Mouse (Mus musculus) ovary, postnatal 36 days (tissue): ENCODE results near the gene Bmpr2.

ENCODE experiments used
- DNase-seq: peaks from one replicate; pipeline ENCODE4 v3.0.0; 2022; ENCODE audit warnings: low spot score, mixed read lengths

Bmpr2 gene

GRCm38 (mm10) chr1:59797865-59798264, 34.7 kb downstream of the Bmpr2 start:
- no peak for DNase-seq

- no peak for DNase-seq
These were observed 41.2 kb downstream of the Bmpr2 start for GRCm38 (mm10) chr1:59804363-59804762.

- DNase-seq: no peak
These were observed 46.7 kb downstream of the Bmpr2 start for GRCm38 (mm10) chr1:59809921-59810320.

- no peak for DNase-seq
These were observed 49.6 kb downstream of the Bmpr2 start for GRCm38 (mm10) chr1:59812782-59813181.

- DNase-seq: no peak
These were observed 62.2 kb downstream of the Bmpr2 start for GRCm38 (mm10) chr1:59825421-59825820.

DNA sequence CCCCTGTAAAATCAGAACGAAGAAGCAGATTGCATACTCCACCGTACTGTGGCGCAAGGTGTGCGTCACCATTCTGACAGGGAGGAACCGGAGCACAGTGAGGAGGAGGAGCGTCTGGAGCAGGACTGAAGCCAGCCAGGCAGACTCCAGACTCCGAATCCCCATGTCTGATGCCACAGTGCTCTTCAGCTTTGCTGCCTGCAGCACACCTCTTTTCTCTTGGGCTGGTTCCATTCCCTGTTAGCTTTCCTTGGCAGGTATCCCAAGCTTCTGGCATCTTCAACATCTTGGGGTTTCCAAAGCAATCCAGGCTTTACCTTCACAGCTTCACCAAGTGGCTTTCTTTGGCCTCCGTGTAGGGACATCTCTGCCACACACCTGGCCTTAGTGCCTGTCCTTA, 63.4 kb downstream of the Bmpr2 start:
- no peak for DNase-seq

GRCm38 (mm10) chr1:59829410-59829809, 66.2 kb downstream of the Bmpr2 start:
- no peak for DNase-seq

DNA sequence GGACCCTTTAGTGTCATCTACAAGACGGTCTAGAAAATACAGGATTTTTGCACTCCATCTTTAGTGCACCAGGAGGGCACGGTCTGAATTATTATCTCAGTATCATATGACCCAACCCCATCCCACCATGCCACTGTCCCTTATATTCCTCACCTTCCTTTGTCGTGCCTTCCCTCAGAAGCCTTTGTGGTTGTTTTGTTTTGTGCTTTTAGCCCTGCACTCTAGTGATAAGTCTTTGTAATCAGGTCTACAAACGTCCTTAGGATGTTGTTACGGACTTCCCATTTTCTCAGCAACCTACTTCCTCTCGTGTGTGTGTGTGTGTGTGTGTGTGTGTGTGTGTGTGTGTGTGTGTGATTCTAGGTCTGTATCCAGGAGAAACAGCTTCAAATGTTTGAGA, 67.0 kb downstream of the Bmpr2 start:
- DNase-seq: no peak

GRCm38 (mm10) chr1:59833723-59834122, 70.5 kb downstream of the Bmpr2 start:
- DNase-seq: no peak

DNA sequence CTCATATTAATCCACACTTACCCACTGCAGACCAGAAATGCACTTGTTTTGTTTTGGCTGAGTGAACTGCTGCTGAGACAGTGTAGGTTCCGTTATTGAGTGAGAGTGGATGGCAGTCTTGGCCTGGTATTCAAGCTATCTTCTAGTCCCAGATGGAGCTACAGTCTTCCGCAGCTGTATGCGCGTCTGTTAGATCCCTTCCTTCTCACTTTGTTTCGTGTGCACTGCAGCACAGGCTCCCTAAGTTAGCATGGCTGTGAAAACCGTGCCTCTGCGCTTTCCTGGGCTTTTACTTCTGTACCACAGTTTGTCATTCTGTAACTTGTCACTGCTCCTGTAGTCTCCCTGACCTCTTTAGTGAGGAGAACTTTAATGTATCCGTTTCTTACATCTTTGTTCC, 85.1 kb downstream of the Bmpr2 start:
- no peak for DNase-seq

DNA sequence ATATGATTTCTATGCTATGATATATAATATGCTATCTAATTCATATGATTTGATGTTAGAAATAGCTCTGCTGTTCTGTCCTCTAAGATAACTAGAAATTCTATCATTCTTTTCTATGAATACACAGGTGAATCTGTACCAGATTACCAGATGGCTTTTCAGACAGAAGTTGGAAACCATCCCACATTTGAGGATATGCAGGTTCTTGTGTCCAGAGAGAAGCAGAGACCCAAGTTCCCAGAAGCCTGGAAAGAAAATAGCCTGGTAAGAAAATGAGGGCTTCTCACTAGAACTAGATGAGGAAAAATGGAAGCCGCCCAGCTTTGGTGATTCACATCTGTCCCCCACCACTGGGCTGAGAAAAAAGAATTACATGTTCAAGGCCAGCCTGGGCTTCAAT, 95.8 kb downstream of the Bmpr2 start:
- DNase-seq: no peak

DNA sequence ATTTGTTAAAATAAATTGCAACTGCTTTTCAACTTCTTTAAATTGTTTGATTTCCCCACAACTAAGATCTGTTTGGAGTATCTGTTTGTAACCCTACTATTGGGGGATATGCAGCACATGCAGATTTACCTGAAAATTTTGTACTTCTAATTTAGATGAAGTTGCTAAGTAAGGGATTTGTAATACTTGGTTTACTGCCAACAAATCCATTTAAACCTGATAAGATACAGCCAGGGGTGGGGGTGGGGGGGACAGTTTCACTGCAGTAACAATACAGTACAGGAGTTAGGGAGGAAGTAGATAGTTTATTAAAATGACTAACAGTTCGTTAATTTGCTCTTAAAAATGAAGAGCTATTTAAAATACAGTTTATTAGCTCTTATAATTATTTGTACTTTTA, 98.9 kb downstream of the Bmpr2 start:
- no peak for DNase-seq

GRCm38 (mm10) chr1:59868041-59868440, 104.8 kb downstream of the Bmpr2 start:
- no peak for DNase-seq

- no peak for DNase-seq
These were observed 110.8 kb downstream of the Bmpr2 start for GRCm38 (mm10) chr1:59874023-59874422.

DNA sequence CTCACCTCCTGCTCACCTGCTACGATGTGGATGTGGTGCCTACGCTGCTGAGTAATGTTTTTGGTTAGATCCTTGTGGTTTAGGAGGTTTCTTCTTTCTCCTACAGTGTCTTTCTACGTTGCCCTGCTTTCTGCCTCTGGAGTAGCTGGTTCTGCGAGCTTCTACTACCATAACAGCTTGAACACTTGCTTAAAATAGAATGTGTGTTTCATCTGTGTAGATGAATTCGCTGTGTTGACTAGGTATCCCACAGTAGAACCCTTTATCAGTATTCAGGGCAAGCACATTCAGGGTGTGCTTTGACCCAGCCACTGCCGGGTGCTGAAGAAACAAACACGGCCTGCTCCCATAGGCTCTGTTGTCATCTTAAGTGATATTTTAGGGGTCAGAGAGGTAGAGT, 114.9 kb downstream of the Bmpr2 start:
- no peak for DNase-seq

GRCm38 (mm10) chr1:59883349-59884134, 120.3 kb downstream of the Bmpr2 start:
- peak; percentile 74 for DNase-seq

GRCm38 (mm10) chr1:59886899-59887298, 123.7 kb downstream of the Bmpr2 start:
- no peak for DNase-seq

DNA sequence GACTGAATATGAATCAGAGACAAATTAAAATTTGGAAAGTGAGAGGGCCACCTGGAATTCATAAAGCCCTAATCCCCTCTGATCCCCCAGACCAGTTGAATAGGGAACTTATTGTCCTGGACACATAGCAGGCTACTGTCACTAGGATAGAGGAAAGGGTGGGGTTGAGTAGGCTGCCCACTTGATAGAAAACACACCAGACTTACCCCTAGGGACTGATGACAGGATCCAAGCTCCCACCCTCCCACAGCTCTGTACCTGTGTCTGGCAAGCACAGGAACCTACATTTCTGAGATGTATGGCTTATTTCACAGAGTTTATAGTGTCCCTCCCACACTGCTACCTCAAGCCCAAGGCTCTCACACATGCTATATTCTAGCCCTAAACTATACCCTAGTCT, 124.8 kb downstream of the Bmpr2 start:
- DNase-seq: no peak

GRCm38 (mm10) chr1:59891185-59891584, 128.0 kb downstream of the Bmpr2 start:
- DNase-seq: no peak

- no peak for DNase-seq
These were observed 129.6 kb downstream of the Bmpr2 start for GRCm38 (mm10) chr1:59892777-59893176.

DNA sequence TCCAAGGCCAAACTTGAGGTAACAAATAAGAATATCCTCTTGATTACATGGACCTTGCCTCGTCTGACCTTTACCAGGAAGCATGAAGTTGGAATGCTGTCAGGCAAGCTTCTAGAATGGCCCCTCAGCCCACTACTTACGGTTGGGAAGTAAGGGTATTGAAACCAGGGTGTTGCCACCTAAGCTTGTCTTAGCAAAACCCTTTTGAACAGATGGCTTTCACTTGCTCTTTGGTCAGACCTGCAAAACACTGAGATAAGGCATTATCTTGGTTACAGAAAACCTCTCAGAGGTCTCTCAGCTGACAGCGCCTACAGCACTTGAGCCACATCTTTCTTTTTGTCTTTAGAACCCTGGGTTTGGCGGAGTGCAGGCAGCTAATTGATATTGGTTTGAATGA, 130.8 kb downstream of the Bmpr2 start:
- DNase-seq: no peak

DNA sequence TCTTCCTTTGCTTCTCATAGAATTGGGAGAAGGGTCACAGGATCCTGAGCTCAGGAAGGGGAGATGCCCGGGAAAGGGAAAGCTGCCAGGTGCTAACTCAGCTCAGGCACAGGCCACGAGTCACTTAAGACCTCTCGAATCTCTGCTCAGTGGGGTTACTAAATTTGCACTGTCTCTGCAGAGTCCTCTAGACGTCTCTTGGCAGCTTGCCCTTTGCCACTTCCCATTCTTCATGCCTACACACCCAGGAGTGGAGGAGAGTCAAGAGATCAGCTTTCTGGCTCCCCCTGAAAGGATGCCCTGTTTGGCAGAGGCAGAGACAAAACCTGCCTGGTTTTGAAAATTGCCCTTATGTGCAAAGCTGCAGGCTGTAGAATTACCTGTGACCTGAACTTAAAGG, 132.3 kb downstream of the Bmpr2 start:
- DNase-seq: no peak

GRCm38 (mm10) chr1:59897147-59897798, 134.1 kb downstream of the Bmpr2 start:
- no peak for DNase-seq

DNA sequence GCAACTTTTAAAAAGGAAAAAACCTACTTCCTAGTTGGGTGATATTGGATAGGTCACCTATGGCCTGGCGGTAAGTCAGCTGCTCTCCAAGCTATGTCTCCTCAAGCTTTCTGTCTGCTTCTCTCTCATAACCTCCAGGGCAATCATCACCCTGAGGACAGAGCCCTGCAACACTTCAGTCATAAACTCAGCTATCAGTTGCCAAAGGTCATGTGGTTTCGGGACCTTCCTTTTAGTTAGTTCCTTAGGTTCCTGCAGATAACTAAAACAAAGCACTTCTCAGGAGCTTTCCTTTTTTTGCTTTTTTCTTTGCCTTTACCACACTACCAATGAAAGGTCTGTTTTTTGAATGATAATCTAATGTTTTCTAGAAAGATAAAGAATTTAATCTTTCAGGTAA, 136.5 kb downstream of the Bmpr2 start:
- DNase-seq: no peak
